Mouse (Mus musculus) intestine, postnatal 0 days (tissue): Measurements from ENCODE around the gene Oas2. TPM values are rescaled to one million over a fixed set of nuclear protein-coding genes. Genes with fewer than 3 reads are reported as not detected.

Experiments
- ATAC-seq: fragments of 200-750 bp; cut with Nextera tagmentation; 2 replicates; pipeline ENCODE4 v1.8.0; 2017; ENCODE audit warnings: mild to moderate bottlenecking, moderate TSS enrichment, moderate library complexity
- H3K27ac ChIP-seq: fragments of 300-500 bp; sonication (generic); 2 replicates; pipeline ENCODE4 v1.5.1; 2014; ENCODE audit warnings: mild to moderate bottlenecking, low read depth, low read length, moderate library complexity
- H3K27me3 ChIP-seq: fragments of 300-500 bp; sonication (generic); replicated peaks from 2 replicates; pipeline ENCODE4 v1.6.1; 2014; ENCODE audit warnings: low read length, mixed read lengths; ENCODE audit not compliant: control insufficient read depth, insufficient read depth
- H3K36me3 ChIP-seq: fragments of 300-500 bp; sonication (generic); 2 replicates; pipeline ENCODE4 v1.6.1; 2014; ENCODE audit warnings: mild to moderate bottlenecking, moderate library complexity; ENCODE audit not compliant: control insufficient read depth, insufficient read depth
- H3K4me1 ChIP-seq: fragments of 300-500 bp; sonication (generic); replicated peaks from 2 replicates; pipeline ENCODE4 v1.6.1; 2014; ENCODE audit warnings: antibody characterized with exemption, low read length, mixed read lengths; ENCODE audit not compliant: control insufficient read depth, insufficient read depth
- H3K4me2 ChIP-seq: fragments of 300-500 bp; sonication (generic); replicated peaks from 2 replicates; pipeline ENCODE4 v1.6.1; 2014; ENCODE audit warnings: low read depth, mild to moderate bottlenecking, moderate library complexity
- H3K4me3 ChIP-seq: fragments of 300-500 bp; sonication (generic); 2 replicates; pipeline ENCODE4 v1.5.1; 2014; ENCODE audit warnings: low read depth, low read length
- H3K9ac ChIP-seq: fragments of 300-500 bp; sonication (generic); 2 replicates; pipeline ENCODE4 v1.6.1; 2014; ENCODE audit warnings: mild to moderate bottlenecking, low read depth, low read length
- H3K9me3 ChIP-seq: fragments of 300-500 bp; sonication (generic); 2 replicates; pipeline ENCODE4 v1.6.1; 2016; ENCODE audit warnings: mixed run types; ENCODE audit not compliant: control insufficient read depth
- CTCF ChIP-seq: sonication (generic); IDR thresholded peaks from 2 replicates; pipeline ENCODE4 v1.5.1; 2016; ENCODE audit warnings: low read depth, mild to moderate bottlenecking, control low read depth, antibody characterized with exemption, moderate library complexity
- WGBS: fragments of 180-500 bp; shearing (Covaris S2); extraction: QIAGEN DNeasy Blood & Tissue Kit; methylation state at CpG from one replicate; pipeline ENCODE4 v1.1.7; 2014; 5-methylcytosine and 5-hydroxymethylcytosine counted together
- polyA plus RNA-seq: library from polyadenylated mRNA; unstranded; fragments of >200 nt; fragmentation: Nextera tagmentation; extraction: Ambion mirVana; gene quantifications from 2 replicates; pipeline ENCODE4 v1.2.1, GENCODE M21; 2015

Oas2 gene
- polyA plus RNA-seq, 1 experiment from 2014 or later = 0.23 TPM

GRCm38 (mm10) chr5:120702969-120703368, 46.7 kb downstream of the Oas2 start:
- no peaks in the 10 kb centered on the region for H3K36me3 ChIP-seq
- H3K27ac ChIP-seq = no peak overlapping the region
- H3K4me3 ChIP-seq = no peak overlapping the region
- WGBS = 79% methylated on average over 2 of the region's 2 CpGs
- H3K4me1 ChIP-seq = no peaks in the 10 kb centered on the region
- ATAC-seq = no peak
- H3K9ac ChIP-seq = no peak overlapping the region
- no peaks in the 10 kb centered on the region for H3K9me3 ChIP-seq
- no peaks in the 10 kb centered on the region for H3K27me3 ChIP-seq
- no peak overlapping the region for H3K4me2 ChIP-seq
- TF ChIP-seq CTCF = no peak

GRCm38 (mm10) chr5:120702421-120702820, 47.2 kb downstream of the Oas2 start:
- Histone ChIP-seq H3K36me3 (no peaks in the 10 kb centered on the region), H3K4me2 (no peak overlapping the region), H3K27me3 (no peaks in the 10 kb centered on the region), H3K4me3 (no peak overlapping the region), H3K9ac (no peak overlapping the region), H3K27ac (no peak overlapping the region), H3K9me3 (no peaks in the 10 kb centered on the region), H3K4me1 (no peaks in the 10 kb centered on the region)
- no peak for ATAC-seq
- WGBS = 85% methylated on average over 4 of the region's 4 CpGs
- TF ChIP-seq CTCF = no peak

- 49% methylated on average over 11 of the region's 11 CpGs for WGBS
- Histone ChIP-seq H3K4me3 (no peak overlapping the region), H3K36me3 (no peaks in the 10 kb centered on the region), H3K9ac (no peak overlapping the region), H3K27ac (no peak overlapping the region), H3K27me3 (no peaks in the 10 kb centered on the region), H3K4me1 (no peaks in the 10 kb centered on the region), H3K9me3 (no peaks in the 10 kb centered on the region), H3K4me2 (no peak overlapping the region)
- ATAC-seq = no peak
- TF ChIP-seq CTCF = no peak
These were observed 48.5 kb downstream of the Oas2 start for GRCm38 (mm10) chr5:120700996-120701790.

- Histone ChIP-seq H3K9ac (no peak overlapping the region), H3K4me2 (no peak overlapping the region), H3K4me3 (no peak overlapping the region), H3K27me3 (peaks cover 20% of the 10 kb centered on the region), H3K36me3 (no peaks in the 10 kb centered on the region), H3K9me3 (no peaks in the 10 kb centered on the region), H3K27ac (no peak overlapping the region), H3K4me1 (no peaks in the 10 kb centered on the region)
- no peak for TF ChIP-seq CTCF
- 49% methylated on average over 16 of the region's 16 CpGs for WGBS
- no peak for ATAC-seq
These were observed 50.8 kb downstream of the Oas2 start for GRCm38 (mm10) chr5:120698801-120699391.

- no peak for TF ChIP-seq CTCF
- 53% methylated on average over 3 of the region's 3 CpGs for WGBS
- no peaks in the 10 kb centered on the region for H3K36me3 ChIP-seq
These were observed 51.5 kb downstream of the Oas2 start for GRCm38 (mm10) chr5:120698181-120698580.

GRCm38 (mm10) chr5:120696865-120697264, 52.8 kb downstream of the Oas2 start:
- no peak for TF ChIP-seq CTCF
- no peak overlapping the region for H3K4me3 ChIP-seq
- no peak overlapping the region for H3K4me2 ChIP-seq
- H3K27ac ChIP-seq = no peak overlapping the region
- H3K36me3 ChIP-seq = no peaks in the 10 kb centered on the region
- 57% methylated on average over 4 of the region's 4 CpGs for WGBS
- H3K4me1 ChIP-seq = no peaks in the 10 kb centered on the region
- no peak overlapping the region for H3K9ac ChIP-seq
- no peak for ATAC-seq
- no peaks in the 10 kb centered on the region for H3K9me3 ChIP-seq
- peaks cover 21% of the 10 kb centered on the region for H3K27me3 ChIP-seq

More at GRCm38 (mm10) chr5:120698181-120698580, 51.5 kb downstream of the Oas2 start:
- ATAC-seq = no peak
- Histone ChIP-seq H3K27me3 (peaks cover 21% of the 10 kb centered on the region), H3K9ac (no peak overlapping the region), H3K27ac (no peak overlapping the region), H3K4me3 (no peak overlapping the region), H3K4me1 (no peaks in the 10 kb centered on the region), H3K4me2 (no peak overlapping the region), H3K9me3 (no peaks in the 10 kb centered on the region)
